Comparison of ENCODE assay signal across 32 mouse cellular contexts in genomic region chr11:76239750-76240149, GRCm38 (mm10). TPM values are rescaled to one million over a fixed set of nuclear protein-coding genes. Genes with fewer than 3 reads are reported as not detected.
"Had no signal": no experiment of that assay in that cellular context is flagged by ENCODE, and none has a peak within 500 bp of the region (broad histone marks: within the 10 kb centered on the region; RNA-seq: fewer than 3 reads in every experiment).

No protein-coding gene starts in this region.

- H3K27me3 ChIP-seq: embryonic facial prominence, embryonic 12.5 days; embryonic facial prominence, embryonic 13.5 days; embryonic facial prominence, embryonic 15.5 days; forebrain, embryonic 12.5 days; forebrain, embryonic 13.5 days; forebrain, embryonic 15.5 days had no signal

- H3K9me3 ChIP-seq: embryonic facial prominence, embryonic 10.5 days; embryonic facial prominence, embryonic 12.5 days; embryonic facial prominence, embryonic 13.5 days; embryonic facial prominence, embryonic 15.5 days; forebrain, embryonic 10.5 days; forebrain, embryonic 12.5 days; forebrain, embryonic 13.5 days; forebrain, embryonic 15.5 days had no signal

- DNase-seq: cerebellum, adult 9-10 months; cerebellum, adult 9-11 months; cerebellum, postnatal 10 days; cerebellum, postnatal 14 days; cerebellum, postnatal 25 days; cerebellum, postnatal 36 days; embryo, embryonic 11 days; forebrain, postnatal 0 days; gastrocnemius, adult 2 months; gastrocnemius, postnatal 10 days; gastrocnemius, postnatal 14 days; gastrocnemius, postnatal 25 days; gastrocnemius, postnatal 36 days; heart, adult 11 months; heart, adult 18-20 months; heart, adult 2 months had no signal

- H3K4me2 ChIP-seq: embryonic facial prominence, embryonic 12.5 days; embryonic facial prominence, embryonic 13.5 days; embryonic facial prominence, embryonic 15.5 days; forebrain, embryonic 12.5 days; forebrain, embryonic 13.5 days; forebrain, embryonic 15.5 days had no signal

- H3K4me3 ChIP-seq: embryonic facial prominence, embryonic 10.5 days; embryonic facial prominence, embryonic 12.5 days; embryonic facial prominence, embryonic 13.5 days; embryonic facial prominence, embryonic 15.5 days; erythroblast, embryonic 14.5 days; forebrain, embryonic 10.5 days; forebrain, embryonic 12.5 days; forebrain, embryonic 13.5 days; forebrain, embryonic 15.5 days; gastrocnemius, adult 2 months; heart, adult 2 months had no signal

- H3K9ac ChIP-seq: embryonic facial prominence, embryonic 12.5 days; embryonic facial prominence, embryonic 13.5 days; embryonic facial prominence, embryonic 15.5 days; forebrain, embryonic 12.5 days; forebrain, embryonic 13.5 days; forebrain, embryonic 15.5 days; forebrain, postnatal 0 days had no signal

- ATAC-seq: forebrain, embryonic 13.5 days; forebrain, embryonic 14.5 days; forebrain, embryonic 15.5 days; forebrain, embryonic 16.5 days; forebrain, postnatal 0 days had no signal

- H3K27ac ChIP-seq: embryonic facial prominence, embryonic 10.5 days; embryonic facial prominence, embryonic 12.5 days; embryonic facial prominence, embryonic 13.5 days; embryonic facial prominence, embryonic 15.5 days; forebrain, embryonic 10.5 days; forebrain, embryonic 12.5 days; forebrain, embryonic 13.5 days; forebrain, embryonic 15.5 days; gastrocnemius, adult 2 months had no signal

RNA-seq across cellular contexts. Expression of gene Dbil5, which starts 22.3 kb away (rescaled TPM):
- total RNA-seq: common myeloid progenitor, adult 5-6 weeks; gastrocnemius, adult 18-20 months; gastrocnemius, adult 2 months; gastrocnemius, adult 8-10 months; gastrocnemius, postnatal 10 days; gastrocnemius, postnatal 36 days; gastrocnemius, postnatal 4 days; granulocyte monocyte progenitor cell, adult 5-6 weeks had no signal
- polyA plus RNA-seq: erythroblast, embryonic 14.5 days; forebrain, embryonic 13.5 days; forebrain, embryonic 14.5 days; forebrain, embryonic 15.5 days; forebrain, embryonic 16.5 days had no signal
